Mouse (Mus musculus): Measurements from ENCODE around the gene BC035044. TPM values are rescaled to one million over a fixed set of nuclear protein-coding genes. Genes with fewer than 3 reads are reported as not detected.
A peak's percentile ranks its signal among the peaks of the same experiment; 100 is the strongest.
"Not testable (repeated sequence)": the region's sequence is repeated elsewhere in the genome, so short reads cannot be mapped to it uniquely, and the experiment has no call there.

BC035044 gene
- polyA plus RNA-seq, 1 experiment: 16.8 TPM

GRCm38 (mm10) chr6:128833046-128833445 lies 57.9 kb downstream of the BC035044 start:
- H3K4me3 ChIP-seq (replicated peaks; ENCODE audit: control insufficient read depth, low read depth, low read length): no peak overlapping the region
- no peak overlapping the region for H3K27ac ChIP-seq (ENCODE audit: control insufficient read depth, insufficient read depth, low read depth, low read length, poor library complexity)
- 51% methylated on average over 10 of the region's 10 CpGs for WGBS
- no peaks in the 10 kb centered on the region; the same call in 1 of the 2 replicates for H3K4me1 ChIP-seq (ENCODE audit: control insufficient read depth, insufficient read depth, low read length)
- no peak for TF ChIP-seq POLR2A (IDR thresholded peaks at IDR 0.05; ENCODE audit: borderline replicate concordance, control insufficient read depth, low read depth, low read length)
- TF ChIP-seq CTCF (IDR thresholded peaks at IDR 0.05; ENCODE audit: control insufficient read depth, insufficient read depth, low read length): no peak

- 38% methylated on average over 4 of the region's 4 CpGs for WGBS
- no peaks in the 10 kb centered on the region; the same call in 1 of the 2 replicates for H3K4me1 ChIP-seq (ENCODE audit: control insufficient read depth, insufficient read depth, low read length)
- H3K4me3 ChIP-seq (replicated peaks; ENCODE audit: control insufficient read depth, low read depth, low read length): no peak overlapping the region
- TF ChIP-seq CTCF (IDR thresholded peaks at IDR 0.05; ENCODE audit: control insufficient read depth, insufficient read depth, low read length): no peak
- TF ChIP-seq POLR2A (IDR thresholded peaks at IDR 0.05; ENCODE audit: borderline replicate concordance, control insufficient read depth, low read depth, low read length): no peak
- no peak overlapping the region for H3K27ac ChIP-seq (ENCODE audit: control insufficient read depth, insufficient read depth, low read depth, low read length, poor library complexity)
These were observed 61.1 kb downstream of the BC035044 start for GRCm38 (mm10) chr6:128829837-128830236.

GRCm38 (mm10) chr6:128826781-128827180 lies 64.1 kb downstream of the BC035044 start:
- TF ChIP-seq CTCF (IDR thresholded peaks at IDR 0.05; ENCODE audit: control insufficient read depth, insufficient read depth, low read length) (no peak), POLR2A (IDR thresholded peaks at IDR 0.05; ENCODE audit: borderline replicate concordance, control insufficient read depth, low read depth, low read length) (no peak)
- WGBS: 52% methylated on average over 3 of the region's 3 CpGs
- H3K27ac ChIP-seq (ENCODE audit: control insufficient read depth, insufficient read depth, low read depth, low read length, poor library complexity): no peak overlapping the region
- H3K4me3 ChIP-seq (replicated peaks; ENCODE audit: control insufficient read depth, low read depth, low read length): no peak overlapping the region
- no peaks in the 10 kb centered on the region for H3K4me1 ChIP-seq (ENCODE audit: control insufficient read depth, insufficient read depth, low read length)

- H3K4me1 ChIP-seq (ENCODE audit: control insufficient read depth, insufficient read depth, low read length): no peaks in the 10 kb centered on the region
- no peak for TF ChIP-seq POLR2A (IDR thresholded peaks at IDR 0.05; ENCODE audit: borderline replicate concordance, control insufficient read depth, low read depth, low read length)
- TF ChIP-seq CTCF (IDR thresholded peaks at IDR 0.05; ENCODE audit: control insufficient read depth, insufficient read depth, low read length): no peak
- H3K4me3 ChIP-seq (replicated peaks; ENCODE audit: control insufficient read depth, low read depth, low read length): no peak within 1 kb of the TSS
- H3K27ac ChIP-seq (ENCODE audit: control insufficient read depth, insufficient read depth, low read depth, low read length, poor library complexity): no peak within 1 kb of the TSS
- WGBS: 38% methylated on average over 6 of the region's 6 CpGs
These were observed 64.8 kb downstream of the BC035044 start, which contains the start of the genes Gm44511 and Klrb1b for GRCm38 (mm10) chr6:128826132-128826531. Gene Gm44511, minus strand, starts transcription at chr6:128826315. Gene Klrb1b, minus strand, starts transcription at chr6:128826331.

- H3K4me1 ChIP-seq (ENCODE audit: control insufficient read depth, insufficient read depth, low read length): no peaks in the 10 kb centered on the region
- WGBS: 73% methylated on average over 4 of the region's 4 CpGs
- H3K27ac ChIP-seq (ENCODE audit: control insufficient read depth, insufficient read depth, low read depth, low read length, poor library complexity): no peak overlapping the region
- no peak overlapping the region for H3K4me3 ChIP-seq (replicated peaks; ENCODE audit: control insufficient read depth, low read depth, low read length)
- TF ChIP-seq CTCF (IDR thresholded peaks at IDR 0.05; ENCODE audit: control insufficient read depth, insufficient read depth, low read length): no peak
- TF ChIP-seq POLR2A (IDR thresholded peaks at IDR 0.05; ENCODE audit: borderline replicate concordance, control insufficient read depth, low read depth, low read length): no peak
These were observed 72.7 kb downstream of the BC035044 start for GRCm38 (mm10) chr6:128818083-128818802.

- H3K4me3 ChIP-seq (replicated peaks; ENCODE audit: control insufficient read depth, low read depth, low read length): no peak overlapping the region
- H3K4me1 ChIP-seq (ENCODE audit: control insufficient read depth, insufficient read depth, low read length): no peaks in the 10 kb centered on the region
- H3K27ac ChIP-seq (ENCODE audit: control insufficient read depth, insufficient read depth, low read depth, low read length, poor library complexity): no peak overlapping the region
- TF ChIP-seq POLR2A (IDR thresholded peaks at IDR 0.05; ENCODE audit: borderline replicate concordance, control insufficient read depth, low read depth, low read length) (no peak), CTCF (IDR thresholded peaks at IDR 0.05; ENCODE audit: control insufficient read depth, insufficient read depth, low read length) (peak; percentile 54)
- 65% methylated on average over 5 of the region's 5 CpGs for WGBS
These were observed 82.4 kb downstream of the BC035044 start for GRCm38 (mm10) chr6:128808532-128808931.

DNA sequence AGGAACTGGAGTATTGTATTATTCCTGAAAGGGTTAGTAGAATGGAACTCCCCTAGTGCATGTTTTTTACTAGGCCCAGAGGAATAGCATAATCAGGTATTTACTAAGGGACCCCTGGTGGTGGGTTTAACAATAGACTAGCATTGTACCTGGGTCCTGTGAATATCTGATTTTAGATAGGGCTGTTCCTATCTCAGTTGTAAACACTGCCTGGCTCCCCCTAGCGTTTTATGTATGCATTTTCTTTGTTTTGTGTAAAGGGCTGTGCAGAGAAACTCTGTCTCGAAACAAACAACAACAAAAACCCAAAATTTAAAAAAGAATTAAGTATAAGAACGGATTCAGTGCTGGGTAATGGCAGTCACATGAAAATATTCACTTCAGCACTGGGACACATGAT lies 83.9 kb downstream of the BC035044 start:
- WGBS: 76% methylated on average over 3 of the region's 3 CpGs
- TF ChIP-seq POLR2A (IDR thresholded peaks at IDR 0.05; ENCODE audit: borderline replicate concordance, control insufficient read depth, low read depth, low read length) (no peak), CTCF (IDR thresholded peaks at IDR 0.05; ENCODE audit: control insufficient read depth, insufficient read depth, low read length) (no peak)
- no peak overlapping the region for H3K27ac ChIP-seq (ENCODE audit: control insufficient read depth, insufficient read depth, low read depth, low read length, poor library complexity)
- no peaks in the 10 kb centered on the region; the same call in 1 of the 2 replicates for H3K4me1 ChIP-seq (ENCODE audit: control insufficient read depth, insufficient read depth, low read length)
- H3K4me3 ChIP-seq (replicated peaks; ENCODE audit: control insufficient read depth, low read depth, low read length): no peak overlapping the region

- H3K4me3 ChIP-seq (replicated peaks; ENCODE audit: control insufficient read depth, low read depth, low read length); H3K27ac ChIP-seq (ENCODE audit: control insufficient read depth, insufficient read depth, low read depth, low read length, poor library complexity); H3K4me1 ChIP-seq (ENCODE audit: control insufficient read depth, insufficient read depth, low read length): not testable (repeated sequence)
- TF ChIP-seq CTCF (IDR thresholded peaks at IDR 0.05; ENCODE audit: control insufficient read depth, insufficient read depth, low read length): peak; percentile 67
- WGBS: 70% methylated on average over 7 of the region's 7 CpGs
These were observed 85.9 kb downstream of the BC035044 start for GRCm38 (mm10) chr6:128804823-128805640.

All from bone marrow, adult 2 months (tissue).